ENCODE assay signal across 8 mouse cellular contexts in genomic region chr11:101551751-101552475, GRCm38 (mm10). TPM values are rescaled to one million over a fixed set of nuclear protein-coding genes. Genes with fewer than 3 reads are reported as not detected.
DNase-seq lines count a peak whose midpoint lies in the region; ATAC-seq lines count a peak whose summit lies in the region.

TSS of gene Brca1 (minus strand) at chr11:101551955.
TSS of gene Nbr1 (plus strand) at chr11:101552149.

- ATAC-seq in hindbrain, embryonic 12.5 days (ENCODE audit: low FRiP score): peak; percentile 85

- H3K9me3 ChIP-seq in hindbrain, embryonic 12.5 days (replicated peaks): no peaks in the 10 kb centered on the region

- H3K27me3 ChIP-seq in hindbrain, embryonic 12.5 days: no peaks in the 10 kb centered on the region

- 0 out of 2 replicates have a peak, but pooled peaks cover 3% of the 10 kb centered on the region for H3K36me3 ChIP-seq in hindbrain, embryonic 12.5 days

- H3K27ac ChIP-seq in hindbrain, embryonic 12.5 days: peak within 1 kb of the TSS; percentile 93

- under 1% methylated on average over 43 of the region's 43 CpGs for WGBS in hindbrain, embryonic 12.5 days

- peak within 1 kb of the TSS; percentile 82 for H3K9ac ChIP-seq in hindbrain, embryonic 12.5 days

- peak within 1 kb of the TSS; percentile 77 for H3K4me2 ChIP-seq in hindbrain, embryonic 12.5 days (replicated peaks)

- DNase-seq in NIH3T3 (ENCODE audit: low read depth): peak; percentile 98
- DNase-seq in cerebellum, postnatal 10 days: peak; percentile 96 to 97
- peak; percentile 78 to 90 for DNase-seq in frontal cortex, postnatal 10 days (ENCODE audit: low spot score in 2 of 2)
- DNase-seq in layer of hippocampus, postnatal 14 days (ENCODE audit: low spot score in 2 of 2): peak; percentile 96 to 99
- DNase-seq in lung, postnatal 14 days: peak; percentile 95
- peak; percentile 98 for DNase-seq in retina, adult 2 months (ENCODE audit: low read depth, low spot score)
- DNase-seq in thymus, postnatal 36 days: peak; percentile 86

- H3K4me3 ChIP-seq in hindbrain, embryonic 12.5 days: peak within 1 kb of the TSS; percentile 56

- H3K4me1 ChIP-seq in hindbrain, embryonic 12.5 days: peaks cover 22% of the 10 kb centered on the region

RNA-seq across cellular contexts. Expression of gene Brca1, which starts in this region (rescaled TPM):
- polyA plus RNA-seq in hindbrain, embryonic 12.5 days (2016; fragmentation: Nextera tagmentation; extraction: Ambion mirVana): 11.2 and 12.1 TPM in 2 replicates
- total RNA-seq in layer of hippocampus, postnatal 14 days (2021): 1 to 10 TPM; 1.3 to 3.2 TPM

RNA-seq across cellular contexts. Expression of gene Nbr1, which starts in this region (rescaled TPM):
- polyA plus RNA-seq in hindbrain, embryonic 12.5 days (2016; fragmentation: Nextera tagmentation; extraction: Ambion mirVana): 122 and 128 TPM in 2 replicates
- total RNA-seq in layer of hippocampus, postnatal 14 days (2021): 100 to 1,000 TPM; 122 to 177 TPM

Comparison
In these comparisons a context has a peak if more than half of its experiments do, and no peak if none do; other contexts are left out.
1. Peak in every context shown above with its lines: DNase-seq, ATAC-seq, H3K4me3 ChIP-seq and H3K27ac ChIP-seq.